ENCODE assay signal across 8 mouse cellular contexts in the genomic region with DNA sequence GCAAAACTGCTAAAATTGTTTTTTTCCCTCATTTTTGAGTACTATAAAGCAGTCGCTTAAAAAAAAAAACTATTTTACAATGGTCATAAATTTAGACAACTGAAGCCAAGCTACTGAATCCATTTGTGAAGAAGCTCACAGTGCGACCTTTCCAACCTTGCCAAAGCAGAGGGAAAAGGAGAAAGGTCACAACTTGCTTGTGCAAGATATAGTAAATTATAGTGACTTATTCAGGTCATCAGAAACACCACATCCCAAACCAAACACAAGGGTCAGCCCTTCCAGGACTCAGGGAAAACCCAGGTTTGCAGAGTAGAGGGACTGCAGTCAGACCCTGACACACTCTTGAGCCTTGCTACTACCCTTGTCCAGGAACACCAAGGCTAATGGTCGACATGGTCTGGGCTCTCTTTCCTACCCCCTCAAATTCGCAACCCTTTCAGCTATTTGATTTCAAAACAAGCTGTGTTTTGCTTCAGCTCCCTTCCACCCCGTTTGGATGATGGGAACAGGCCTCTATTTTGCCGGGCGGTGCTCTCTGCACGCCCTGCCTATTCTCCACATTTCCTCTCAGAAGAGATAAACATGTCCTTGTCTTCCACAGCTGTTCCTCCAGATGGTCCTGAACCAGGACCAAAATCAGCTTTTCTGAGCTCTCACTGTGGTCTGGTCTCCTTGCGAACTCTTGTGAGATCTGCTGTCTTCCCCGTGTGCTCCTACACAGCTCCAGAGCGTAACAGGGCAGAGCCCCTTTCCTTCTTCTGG.
DNase-seq lines count a peak whose midpoint lies in the region; ATAC-seq and TF ChIP-seq lines count a peak whose summit lies in the region.

No protein-coding gene starts in this region.

- no peak for TF ChIP-seq EP300 in stomach, postnatal 0 days (optimal IDR thresholded peaks at IDR 0.05)

- H3K4me3 ChIP-seq in kidney, embryonic 14.5 days (ENCODE audit: low read length), result no peak overlapping the region
- H3K4me3 ChIP-seq in stomach, postnatal 0 days (ENCODE audit: low read depth, low read length), result no peak overlapping the region

- TF ChIP-seq CTCF in stomach, postnatal 0 days (IDR thresholded peaks at IDR 0.05; ENCODE audit: low read depth), result no peak

- no peak overlapping the region for H3K4me2 ChIP-seq in kidney, embryonic 14.5 days (replicated peaks; ENCODE audit: low read depth, low read length)
- H3K4me2 ChIP-seq in stomach, postnatal 0 days (replicated peaks; ENCODE audit: low read depth), result no peak overlapping the region

- WGBS in kidney, embryonic 14.5 days, result 45% methylated on average over 11 of the region's 11 CpGs
- WGBS in stomach, postnatal 0 days, result 48% methylated on average over 11 of the region's 11 CpGs

- no peaks in the 10 kb centered on the region for H3K36me3 ChIP-seq in kidney, embryonic 14.5 days (ENCODE audit: control insufficient read depth, insufficient read depth, low read length)
- no peaks in the 10 kb centered on the region for H3K36me3 ChIP-seq in stomach, postnatal 0 days (ENCODE audit: control insufficient read depth, insufficient read depth, low read length)

- H3K9me3 ChIP-seq in kidney, embryonic 14.5 days (ENCODE audit: control insufficient read depth, low read length), result no peaks in the 10 kb centered on the region
- no peaks in the 10 kb centered on the region for H3K9me3 ChIP-seq in stomach, postnatal 0 days (ENCODE audit: control insufficient read depth, low read length)

- DNase-seq in cerebellum, postnatal 14 days, result peak; percentile 17 to 22
- DNase-seq in embryo, embryonic 9.5 days (ENCODE audit: extremely low spot score), result peak; percentile 10
- peak; percentile 13 for DNase-seq in left cerebral cortex, postnatal 4 days
- no peak for DNase-seq in stomach, postnatal 0 days (ENCODE audit: low spot score)
- DNase-seq in thymus, postnatal 14 days, result no peak
- no peak for DNase-seq in adrenal gland, postnatal 25 days

- no peak overlapping the region for H3K9ac ChIP-seq in kidney, embryonic 14.5 days (ENCODE audit: low read depth, low read length)
- H3K9ac ChIP-seq in stomach, postnatal 0 days (ENCODE audit: low read length), result no peak overlapping the region

- H3K4me1 ChIP-seq in kidney, embryonic 14.5 days (ENCODE audit: control insufficient read depth, insufficient read depth, low read length), result 0 out of 2 replicates have a peak, but pooled peaks cover 12% of the 10 kb centered on the region
- no peaks in the 10 kb centered on the region for H3K4me1 ChIP-seq in stomach, postnatal 0 days (replicated peaks; ENCODE audit: control insufficient read depth, insufficient read depth)

- H3K27me3 ChIP-seq in kidney, embryonic 14.5 days (ENCODE audit: control insufficient read depth, insufficient read depth, low read length), result no peaks in the 10 kb centered on the region
- H3K27me3 ChIP-seq in stomach, postnatal 0 days (ENCODE audit: control insufficient read depth, insufficient read depth, low read length), result no peaks in the 10 kb centered on the region

- H3K27ac ChIP-seq in kidney, embryonic 14.5 days (ENCODE audit: low read depth, low read length), result 0 out of 2 replicates have a peak overlapping the region, but pooled peaks have one; percentile 47
- no peak overlapping the region for H3K27ac ChIP-seq in stomach, postnatal 0 days (replicated peaks)

- no peak for ATAC-seq in cerebellum, adult (ENCODE audit: insufficient number of reproducible peaks, low FRiP score, low TSS enrichment)
- ATAC-seq in kidney, embryonic 14.5 days (ENCODE audit: low FRiP score, low TSS enrichment), result peak; percentile 30; the same call in 1 of the 2 replicates
- peak; percentile 76; the same call in 1 of the 2 replicates for ATAC-seq in stomach, postnatal 0 days (ENCODE audit: low FRiP score, low TSS enrichment)

- intact Hi-C loops in left cerebral cortex, postnatal 4 days (cut with DNase I), result no loop called here

Comparison
In these comparisons a context has a peak if more than half of its experiments do, and no peak if none do; other contexts are left out.
1. DNase-seq: peak in cerebellum, postnatal 14 days (2 of 2), embryo, embryonic 9.5 days (single experiment) and left cerebral cortex, postnatal 4 days (single experiment); none in stomach, postnatal 0 days (single experiment), thymus, postnatal 14 days (single experiment) and adrenal gland, postnatal 25 days (single experiment).